Mouse (Mus musculus) cerebellum, adult 11 months (tissue): ENCODE results near the gene Olfr1321.

Source experiments
- DNase-seq: peaks from one replicate; pipeline ENCODE4 v3.0.0; 2022

The Olfr1321 gene

DNA sequence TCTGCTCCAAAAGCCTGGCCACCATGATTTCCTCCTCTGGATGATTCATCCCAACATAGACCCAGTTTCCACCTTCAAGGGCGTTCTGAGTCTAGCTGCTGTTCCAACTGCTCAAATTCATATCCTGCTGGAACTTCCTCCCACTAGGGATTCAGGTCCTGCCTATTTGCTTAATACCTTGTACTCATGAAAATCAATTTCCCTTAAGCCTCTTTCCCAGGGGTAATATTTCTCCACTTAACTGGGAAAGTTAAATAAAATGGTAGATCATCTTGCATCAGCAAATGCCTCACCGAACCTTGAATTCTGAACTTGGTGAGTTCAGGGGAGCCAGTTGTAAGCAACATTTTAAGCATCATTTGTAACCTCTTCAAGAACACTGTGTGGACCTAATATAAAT lies at the start of gene Olfr1321:
Gene Olfr1321, minus strand, starts transcription at position 101 of the 400 bp plus-strand sequence.
- no peak for DNase-seq

DNA sequence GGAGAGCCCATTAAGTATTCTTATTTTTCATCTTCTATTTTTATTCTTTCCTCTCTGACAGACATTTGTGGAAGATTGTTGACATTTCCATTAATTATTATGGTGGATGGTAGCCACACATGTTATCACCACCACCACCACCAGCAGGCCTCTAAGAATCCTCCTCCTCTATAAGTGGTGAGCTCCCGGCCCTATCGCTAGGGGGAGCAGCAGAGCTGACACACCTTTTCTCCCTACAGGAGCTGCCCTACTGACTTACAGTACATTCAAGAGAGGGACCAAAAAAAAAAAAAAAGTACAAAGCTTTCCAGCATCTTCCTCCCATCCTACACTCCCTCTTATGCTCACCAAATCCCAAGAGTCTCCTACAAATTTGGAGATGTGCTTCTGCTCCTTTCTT lies 36.0 kb upstream of the Olfr1321 start:
- no peak for DNase-seq

DNA sequence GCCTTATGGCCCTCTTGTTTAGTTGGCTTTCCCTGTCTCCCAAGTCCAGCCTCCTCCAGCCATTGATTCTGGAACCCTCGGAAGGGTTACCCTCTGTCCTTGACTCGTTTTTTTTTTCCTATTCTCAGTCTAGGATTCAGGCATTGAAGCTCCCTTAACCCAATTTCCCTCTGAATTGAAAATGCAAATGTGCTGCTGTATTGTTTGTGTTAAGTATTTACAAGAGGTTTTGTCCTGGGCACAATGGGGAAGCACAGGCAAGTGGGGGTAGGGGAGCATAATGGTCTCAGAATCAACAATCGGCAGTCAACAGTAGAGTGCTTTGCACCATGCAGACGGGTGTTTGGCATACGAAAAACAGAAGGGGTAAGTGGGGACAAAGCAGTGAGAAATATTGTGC lies 10.3 kb upstream of the Olfr1321 start:
- DNase-seq = no peak
